Mouse (Mus musculus) frontal cortex, adult 2 months (tissue): Measurements from ENCODE around the gene Pakap. TPM values are rescaled to one million over a fixed set of nuclear protein-coding genes. Genes with fewer than 3 reads are reported as not detected.

Experiments
- DNase-seq, 2 experiments: peaks; one replicate each; pipeline ENCODE4 v3.0.0; 2022; ENCODE audit warnings: low spot score in 1 of 2; ENCODE audit errors: extremely low spot score in 1 of 2
- polyA plus RNA-seq: library from polyadenylated mRNA; depleted of rRNA; stranded (reverse); fragments of >200 nt; gene quantifications from 2 replicates; pipeline ENCODE4 v1.2.3, GENCODE M21; 2012

Pakap gene
- polyA plus RNA-seq, 1 experiment = 7.9 TPM

- peak; percentile 60 to 61 for DNase-seq
Measured at GRCm38 (mm10) chr4:57622816-57623215, 54.8 kb downstream of the Pakap start.

GRCm38 (mm10) chr4:57624819-57625218 lies 56.8 kb downstream of the Pakap start:
- no peak for DNase-seq

- DNase-seq = no peak
Measured at GRCm38 (mm10) chr4:57625306-57625705, 57.3 kb downstream of the Pakap start.

- no peak for DNase-seq
Measured at GRCm38 (mm10) chr4:57625756-57626155, 57.8 kb downstream of the Pakap start.

- no peak for DNase-seq
Measured at GRCm38 (mm10) chr4:57626921-57627320, 58.9 kb downstream of the Pakap start.

GRCm38 (mm10) chr4:57632386-57632785 lies 64.4 kb downstream of the Pakap start:
- no peak for DNase-seq

GRCm38 (mm10) chr4:57633052-57633451 lies 65.1 kb downstream of the Pakap start:
- DNase-seq = peak in 1 of 2 experiments; percentile 50

- no peak for DNase-seq
Measured at GRCm38 (mm10) chr4:57634956-57635355, 67.0 kb downstream of the Pakap start.

- peak in 1 of 2 experiments; percentile 43 for DNase-seq
Measured at GRCm38 (mm10) chr4:57636782-57637482, 69.0 kb downstream of the Pakap start.

GRCm38 (mm10) chr4:57637636-57638386 lies 69.8 kb downstream of the Pakap start:
- DNase-seq = peak; percentile 61 to 75

- no peak for DNase-seq
Measured at GRCm38 (mm10) chr4:57638941-57639340, 71.0 kb downstream of the Pakap start.

- DNase-seq = peak; percentile 39 to 56
Measured at GRCm38 (mm10) chr4:57640222-57640621, 72.2 kb downstream of the Pakap start.

- no peak for DNase-seq
Measured at GRCm38 (mm10) chr4:57640971-57641370, 73.0 kb downstream of the Pakap start.

GRCm38 (mm10) chr4:57650994-57651393 lies 83.0 kb downstream of the Pakap start:
- no peak for DNase-seq

GRCm38 (mm10) chr4:57651547-57651946 lies 83.6 kb downstream of the Pakap start:
- DNase-seq = no peak

GRCm38 (mm10) chr4:57652185-57652904 lies 84.4 kb downstream of the Pakap start:
- DNase-seq = peak in 1 of 2 experiments; percentile 69

GRCm38 (mm10) chr4:57655966-57656365 lies 88.0 kb downstream of the Pakap start:
- no peak for DNase-seq

- peak in 1 of 2 experiments; percentile 61 for DNase-seq
Measured at GRCm38 (mm10) chr4:57656388-57656787, 88.4 kb downstream of the Pakap start.

GRCm38 (mm10) chr4:57656861-57657260 lies 88.9 kb downstream of the Pakap start:
- no peak for DNase-seq

- no peak for DNase-seq
Measured at GRCm38 (mm10) chr4:57660470-57660869, 92.5 kb downstream of the Pakap start.

- no peak for DNase-seq
Measured at GRCm38 (mm10) chr4:57666101-57666500, 98.1 kb downstream of the Pakap start.
